Mouse (Mus musculus): Measurements from ENCODE around the gene Trim63. TPM values are rescaled to one million over a fixed set of nuclear protein-coding genes. Genes with fewer than 3 reads are reported as not detected.

The Trim63 gene
- polyA plus RNA-seq, 1 experiment, result 0.32 TPM

DNA sequence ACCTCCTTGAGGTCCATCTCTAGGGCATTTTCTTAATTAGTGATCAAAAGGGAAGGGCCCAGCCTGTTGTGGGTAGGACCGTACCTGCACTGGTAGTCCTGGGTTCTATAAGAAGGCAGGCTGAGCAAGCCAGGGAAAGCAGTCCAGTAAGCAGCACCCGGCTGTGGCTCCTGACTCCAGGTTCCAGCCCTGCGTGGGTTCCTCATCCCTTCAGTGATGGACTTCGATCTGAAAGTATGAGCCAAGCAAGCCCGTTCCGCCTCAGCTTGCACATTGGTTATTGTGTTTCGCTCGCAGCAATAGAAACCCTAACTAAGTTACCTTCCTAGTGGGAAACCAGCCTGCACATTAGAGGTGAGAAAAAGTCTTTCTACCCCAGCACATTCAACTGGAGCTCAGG, 17.6 kb upstream of the Trim63 start:
- Histone ChIP-seq H3K27ac (ENCODE audit: insufficient read depth, low read length) (no peak overlapping the region), H3K36me3 (ENCODE audit: control insufficient read depth, insufficient read depth, low read length) (no peaks in the 10 kb centered on the region), H3K27me3 (ENCODE audit: control insufficient read depth, insufficient read depth, low read length) (0 out of 2 replicates have a peak, but pooled peaks cover 2% of the 10 kb centered on the region), H3K4me1 (ENCODE audit: control insufficient read depth, insufficient read depth, insufficient read length) (no peaks in the 10 kb centered on the region; the same call in 1 of the 2 replicates), H3K4me3 (ENCODE audit: extremely low read depth, insufficient read depth, insufficient read length) (no peak overlapping the region)
- no peak for TF ChIP-seq CTCF (IDR thresholded peaks at IDR 0.05; ENCODE audit: extremely low read depth, insufficient read depth, insufficient read length, insufficient replicate concordance)
- TF ChIP-seq POLR2A (IDR thresholded peaks at IDR 0.05; ENCODE audit: low read depth, low read length), result no peak
- 94% methylated on average over 8 of the region's 8 CpGs for WGBS
- DNase-seq (ENCODE audit: low read depth in 1 of 2, low spot score in 2 of 2), result no peak

DNA sequence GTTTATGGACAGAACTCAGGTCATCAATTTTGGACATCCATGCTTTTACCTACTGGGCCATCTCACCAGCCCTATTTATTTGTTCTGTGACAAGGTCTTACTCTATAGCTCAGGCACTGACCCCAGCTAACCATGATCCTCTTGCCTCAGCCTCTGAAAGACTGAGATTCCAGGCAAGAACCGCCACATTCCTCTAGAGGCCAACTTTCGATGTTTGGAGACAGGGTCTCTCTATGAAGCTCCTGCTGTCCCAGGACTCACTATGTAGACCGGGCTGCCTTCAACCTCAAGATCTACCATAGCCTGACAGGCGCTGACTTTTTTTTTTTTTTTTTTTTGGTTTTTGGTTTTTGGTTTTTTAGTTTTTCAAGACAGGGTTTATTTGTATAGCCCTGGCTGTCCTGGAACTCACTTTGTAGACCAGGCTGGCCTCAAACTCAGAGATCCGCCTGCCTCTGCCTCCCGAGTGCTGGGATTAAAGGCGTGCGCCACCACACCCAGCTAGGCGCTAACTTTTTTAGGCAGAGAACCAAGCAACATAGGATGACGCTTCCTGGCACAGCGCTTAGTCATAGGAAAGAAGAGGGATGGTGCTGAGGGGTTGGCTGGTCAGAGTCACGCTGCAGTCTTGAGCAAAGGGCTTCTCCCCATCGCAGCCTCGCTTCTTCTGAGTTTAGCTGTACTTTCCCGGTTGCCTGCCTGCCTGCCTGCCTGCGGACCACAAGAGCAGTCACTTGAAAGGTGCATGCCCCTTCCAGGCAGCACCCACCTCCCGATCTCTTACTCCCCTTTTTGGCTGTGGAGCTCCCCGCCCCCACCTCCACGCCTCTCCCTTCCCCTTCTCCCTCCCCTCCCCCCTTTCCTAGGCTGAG, 16.1 kb upstream of the Trim63 start:
- WGBS, result 70% methylated on average over 19 of the region's 19 CpGs
- H3K36me3 ChIP-seq (ENCODE audit: control insufficient read depth, insufficient read depth, low read length), result no peaks in the 10 kb centered on the region

DNA sequence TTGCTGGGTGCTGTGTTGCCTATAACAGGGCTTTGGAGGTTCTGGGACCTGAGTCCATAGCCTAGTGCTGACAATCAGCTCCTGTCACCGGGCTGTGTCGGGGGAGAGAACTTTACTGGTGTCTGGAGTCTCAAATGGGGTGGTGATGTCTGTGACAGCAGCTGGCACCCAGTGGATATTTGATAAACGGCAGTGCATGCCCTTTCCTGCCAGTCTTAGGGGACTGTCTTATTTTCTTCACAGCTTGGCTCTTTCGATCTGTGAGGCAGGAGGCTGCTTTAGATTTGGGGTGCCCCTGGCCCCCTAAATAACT, 15.5 kb upstream of the Trim63 start:
- no peak for TF ChIP-seq CTCF (IDR thresholded peaks at IDR 0.05; ENCODE audit: extremely low read depth, insufficient read depth, insufficient read length, insufficient replicate concordance)
- TF ChIP-seq POLR2A (IDR thresholded peaks at IDR 0.05; ENCODE audit: low read depth, low read length), result no peak
- H3K4me3 ChIP-seq (ENCODE audit: extremely low read depth, insufficient read depth, insufficient read length), result no peak overlapping the region
- H3K27me3 ChIP-seq (ENCODE audit: control insufficient read depth, insufficient read depth, low read length), result 0 out of 2 replicates have a peak, but pooled peaks cover 2% of the 10 kb centered on the region
- no peak overlapping the region for H3K27ac ChIP-seq (ENCODE audit: insufficient read depth, low read length)
- DNase-seq (ENCODE audit: low read depth in 1 of 2, low spot score in 2 of 2), result no peak
- 22% methylated on average over 4 of the region's 4 CpGs for WGBS
- H3K36me3 ChIP-seq (ENCODE audit: control insufficient read depth, insufficient read depth, low read length), result no peaks in the 10 kb centered on the region
- H3K4me1 ChIP-seq (ENCODE audit: control insufficient read depth, insufficient read depth, insufficient read length), result no peaks in the 10 kb centered on the region; the same call in 1 of the 2 replicates

More for the DNA sequence above, 16.1 kb upstream of the Trim63 start:
- Histone ChIP-seq H3K4me3 (ENCODE audit: extremely low read depth, insufficient read depth, insufficient read length) (no peak overlapping the region), H3K27me3 (ENCODE audit: control insufficient read depth, insufficient read depth, low read length) (0 out of 2 replicates have a peak, but pooled peaks cover 2% of the 10 kb centered on the region), H3K4me1 (ENCODE audit: control insufficient read depth, insufficient read depth, insufficient read length) (no peaks in the 10 kb centered on the region; the same call in 1 of the 2 replicates), H3K27ac (ENCODE audit: insufficient read depth, low read length) (no peak overlapping the region)
- no peak for DNase-seq (ENCODE audit: low read depth in 1 of 2, low spot score in 2 of 2)
- TF ChIP-seq CTCF (IDR thresholded peaks at IDR 0.05; ENCODE audit: extremely low read depth, insufficient read depth, insufficient read length, insufficient replicate concordance) (no peak), POLR2A (IDR thresholded peaks at IDR 0.05; ENCODE audit: low read depth, low read length) (no peak)

DNA sequence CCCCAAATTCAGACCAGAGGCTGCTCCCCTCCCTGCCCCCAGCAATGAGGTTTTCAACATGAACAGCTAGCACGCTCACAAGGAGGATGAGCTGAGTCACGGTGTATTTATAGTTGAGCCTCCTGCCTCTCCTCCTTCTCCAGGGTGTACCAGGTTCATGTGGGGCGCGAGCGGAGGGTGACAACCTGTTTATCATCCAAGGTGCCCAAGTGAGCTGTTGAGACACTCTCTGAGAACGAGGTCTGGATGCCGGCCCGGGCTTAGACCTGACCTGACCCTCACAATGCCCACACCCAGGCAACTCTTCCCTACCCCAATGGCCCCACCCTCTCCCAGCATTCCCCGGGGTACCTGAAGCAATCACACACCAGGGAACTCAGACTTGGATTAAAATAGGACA, 14.6 kb upstream of the Trim63 start:
- Histone ChIP-seq H3K4me3 (ENCODE audit: extremely low read depth, insufficient read depth, insufficient read length) (no peak overlapping the region), H3K27ac (ENCODE audit: insufficient read depth, low read length) (no peak overlapping the region), H3K27me3 (ENCODE audit: control insufficient read depth, insufficient read depth, low read length) (0 out of 2 replicates have a peak, but pooled peaks cover 2% of the 10 kb centered on the region), H3K4me1 (ENCODE audit: control insufficient read depth, insufficient read depth, insufficient read length) (no peaks in the 10 kb centered on the region; the same call in 1 of the 2 replicates), H3K36me3 (ENCODE audit: control insufficient read depth, insufficient read depth, low read length) (no peaks in the 10 kb centered on the region)
- TF ChIP-seq CTCF (IDR thresholded peaks at IDR 0.05; ENCODE audit: extremely low read depth, insufficient read depth, insufficient read length, insufficient replicate concordance) (no peak), POLR2A (IDR thresholded peaks at IDR 0.05; ENCODE audit: low read depth, low read length) (no peak)
- DNase-seq (ENCODE audit: low read depth in 1 of 2, low spot score in 2 of 2), result no peak
- 23% methylated on average over 9 of the region's 9 CpGs for WGBS

DNA sequence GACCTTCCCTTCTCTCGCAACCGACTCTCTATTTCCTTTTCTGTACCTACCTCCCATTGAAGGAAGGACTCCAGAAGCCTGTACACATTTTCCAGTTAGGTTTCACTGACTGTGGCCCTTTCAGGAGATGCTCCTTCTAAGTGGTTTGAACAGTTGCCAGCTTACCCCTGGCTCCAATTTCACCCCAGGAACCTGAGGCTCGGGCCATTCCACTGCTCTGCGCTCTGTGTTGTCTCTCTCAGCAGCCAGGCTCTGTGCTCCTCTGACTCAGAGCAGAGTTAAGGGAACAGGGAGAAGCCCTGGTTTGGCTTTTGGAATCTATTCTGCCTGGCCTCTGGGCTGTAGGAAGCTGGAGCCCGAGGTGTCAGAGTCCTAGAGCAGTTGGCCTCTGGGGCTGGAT, 12.8 kb upstream of the Trim63 start:
- no peak overlapping the region for H3K4me3 ChIP-seq (ENCODE audit: extremely low read depth, insufficient read depth, insufficient read length)
- 87% methylated on average over 5 of the region's 5 CpGs for WGBS
- no peak overlapping the region for H3K27ac ChIP-seq (ENCODE audit: insufficient read depth, low read length)
- no peaks in the 10 kb centered on the region for H3K36me3 ChIP-seq (ENCODE audit: control insufficient read depth, insufficient read depth, low read length)
- TF ChIP-seq POLR2A (IDR thresholded peaks at IDR 0.05; ENCODE audit: low read depth, low read length) (no peak), CTCF (IDR thresholded peaks at IDR 0.05; ENCODE audit: extremely low read depth, insufficient read depth, insufficient read length, insufficient replicate concordance) (no peak)
- 0 out of 2 replicates have a peak, but pooled peaks cover 2% of the 10 kb centered on the region for H3K27me3 ChIP-seq (ENCODE audit: control insufficient read depth, insufficient read depth, low read length)
- H3K4me1 ChIP-seq (ENCODE audit: control insufficient read depth, insufficient read depth, insufficient read length), result no peaks in the 10 kb centered on the region; the same call in 1 of the 2 replicates
- no peak for DNase-seq (ENCODE audit: low read depth in 1 of 2, low spot score in 2 of 2)

DNA sequence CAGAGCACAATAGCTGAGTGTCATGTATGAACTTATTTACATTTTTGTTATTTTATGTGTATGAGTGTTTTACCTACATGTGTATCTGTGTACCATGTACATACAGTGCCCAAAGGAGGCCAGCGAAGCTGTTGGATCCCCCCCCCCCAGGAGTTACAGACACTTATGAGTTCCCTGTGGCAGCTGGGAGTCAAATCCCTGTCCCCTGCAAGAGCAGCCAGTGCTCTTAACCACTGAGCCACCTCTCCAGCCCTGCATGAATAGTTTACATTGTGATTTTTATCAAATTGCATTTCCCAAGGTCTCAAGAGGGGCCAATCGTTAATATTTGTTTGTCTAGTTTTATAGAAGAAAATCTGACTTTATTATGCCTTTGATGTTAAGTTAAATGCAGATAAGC, 8.0 kb upstream of the Trim63 start:
- no peaks in the 10 kb centered on the region for H3K27me3 ChIP-seq (ENCODE audit: control insufficient read depth, insufficient read depth, low read length)
- no peaks in the 10 kb centered on the region for H3K36me3 ChIP-seq (ENCODE audit: control insufficient read depth, insufficient read depth, low read length)
- no peak for DNase-seq (ENCODE audit: low read depth in 1 of 2, low spot score in 2 of 2)
- 70% methylated on average over 2 of the region's 2 CpGs for WGBS
- H3K27ac ChIP-seq (ENCODE audit: insufficient read depth, low read length), result no peak overlapping the region
- TF ChIP-seq CTCF (IDR thresholded peaks at IDR 0.05; ENCODE audit: extremely low read depth, insufficient read depth, insufficient read length, insufficient replicate concordance) (no peak), POLR2A (IDR thresholded peaks at IDR 0.05; ENCODE audit: low read depth, low read length) (no peak)
- H3K4me1 ChIP-seq (ENCODE audit: control insufficient read depth, insufficient read depth, insufficient read length), result peaks cover 3% of the 10 kb centered on the region; the same call in 1 of the 2 replicates
- no peak overlapping the region for H3K4me3 ChIP-seq (ENCODE audit: extremely low read depth, insufficient read depth, insufficient read length)

All from spleen, adult 2 months (tissue).